Mouse (Mus musculus) cortical plate, adult 2 months (tissue): ENCODE measurements at regions not wholly inside any gene's neighbourhood (a gene's known extent, or its start where the extent isn't known, plus 50 kb on each side); places are given as distances from the start of the nearest gene placed in this dataset.

Source experiments
- H3K27ac ChIP-seq: fragments of 200-500 bp; 2 replicates; pipeline ENCODE4 v1.5.1; 2012; ENCODE audit warnings: low read length, control low read depth, inconsistent platforms; ENCODE audit not compliant: insufficient read depth
- H3K4me1 ChIP-seq: fragments of 200-500 bp; 2 replicates; pipeline ENCODE4 v1.6.1; 2011; ENCODE audit warnings: low read length; ENCODE audit not compliant: control insufficient read depth, insufficient read depth
- H3K4me3 ChIP-seq: fragments of 200-500 bp; 2 replicates; pipeline ENCODE4 v1.5.1; 2011; ENCODE audit warnings: mild to moderate bottlenecking, low read length, control low read depth; ENCODE audit not compliant: insufficient read depth
- CTCF ChIP-seq: fragments of 200-500 bp; IDR thresholded peaks from 2 replicates; pipeline ENCODE4 v1.5.1; 2011; ENCODE audit warnings: mild to moderate bottlenecking, control low read depth, low read length; ENCODE audit not compliant: insufficient read depth; ENCODE audit errors: extremely low read depth
- POLR2A ChIP-seq: fragments of 200-500 bp; IDR thresholded peaks from 2 replicates; pipeline ENCODE4 v1.6.1; 2011; ENCODE audit warnings: mild to moderate bottlenecking, low read length, control low read depth; ENCODE audit not compliant: insufficient read depth; ENCODE audit errors: extremely low read depth

GRCm38 (mm10) chr11:32118844-32119629, 81.0 kb downstream of the Il9r start:
- no peak overlapping the region for H3K4me3 ChIP-seq
- TF ChIP-seq CTCF (no peak), POLR2A (no peak)
- peak overlapping the region; percentile 39; the same call in 1 of the 2 replicates for H3K27ac ChIP-seq
- H3K4me1 ChIP-seq, result peaks cover 14% of the 10 kb centered on the region

- H3K4me3 ChIP-seq, result no peak overlapping the region
- H3K27ac ChIP-seq, result no peak overlapping the region
- H3K4me1 ChIP-seq, result peaks cover 17% of the 10 kb centered on the region
- no peak for TF ChIP-seq POLR2A
- TF ChIP-seq CTCF, result no peak
Measured at GRCm38 (mm10) chr11:32117930-32118329, 82.1 kb downstream of the Il9r start.

GRCm38 (mm10) chr11:32113118-32113826, 86.8 kb downstream of the Il9r start:
- TF ChIP-seq CTCF, result no peak
- no peak for TF ChIP-seq POLR2A
- H3K27ac ChIP-seq, result no peak overlapping the region
- no peak overlapping the region for H3K4me3 ChIP-seq
- H3K4me1 ChIP-seq, result peaks cover 12% of the 10 kb centered on the region

- no peak overlapping the region for H3K4me3 ChIP-seq
- TF ChIP-seq POLR2A (no peak), CTCF (no peak)
- peaks cover 8% of the 10 kb centered on the region for H3K4me1 ChIP-seq
- no peak overlapping the region for H3K27ac ChIP-seq
Measured at GRCm38 (mm10) chr11:32112521-32112920, 87.6 kb downstream of the Il9r start.

GRCm38 (mm10) chr11:32111841-32112240, 88.2 kb downstream of the Il9r start:
- H3K4me3 ChIP-seq, result no peak overlapping the region
- no peak overlapping the region for H3K27ac ChIP-seq
- TF ChIP-seq POLR2A, result no peak
- no peak for TF ChIP-seq CTCF

GRCm38 (mm10) chr11:32109911-32110310, 90.2 kb downstream of the Il9r start:
- Histone ChIP-seq H3K4me3 (no peak overlapping the region), H3K4me1 (peaks cover 3% of the 10 kb centered on the region; the same call in 1 of the 2 replicates), H3K27ac (no peak overlapping the region)
- TF ChIP-seq CTCF (no peak), POLR2A (no peak)

More at GRCm38 (mm10) chr11:32111841-32112240, 88.2 kb downstream of the Il9r start:
- peaks cover 3% of the 10 kb centered on the region; the same call in 1 of the 2 replicates for H3K4me1 ChIP-seq
